Mouse (Mus musculus) cortical plate, adult 2 months (tissue): ENCODE data around the gene Hist1h3e. TPM values are rescaled to one million over a fixed set of nuclear protein-coding genes. Genes with fewer than 3 reads are reported as not detected.
A peak's percentile ranks its signal among the peaks of the same experiment; 100 is the strongest.
"Not testable (repeated sequence)": the region's sequence is repeated elsewhere in the genome, so short reads cannot be mapped to it uniquely, and the experiment has no call there.

Experiments used
- H3K27ac ChIP-seq: fragments of 200-500 bp; 2 replicates; pipeline ENCODE4 v1.5.1; 2012; ENCODE audit warnings: low read length, control low read depth, inconsistent platforms; ENCODE audit not compliant: insufficient read depth
- H3K4me1 ChIP-seq: fragments of 200-500 bp; 2 replicates; pipeline ENCODE4 v1.6.1; 2011; ENCODE audit warnings: low read length; ENCODE audit not compliant: control insufficient read depth, insufficient read depth
- H3K4me3 ChIP-seq: fragments of 200-500 bp; 2 replicates; pipeline ENCODE4 v1.5.1; 2011; ENCODE audit warnings: mild to moderate bottlenecking, low read length, control low read depth; ENCODE audit not compliant: insufficient read depth
- CTCF ChIP-seq: fragments of 200-500 bp; IDR thresholded peaks from 2 replicates; pipeline ENCODE4 v1.5.1; 2011; ENCODE audit warnings: mild to moderate bottlenecking, control low read depth, low read length; ENCODE audit not compliant: insufficient read depth; ENCODE audit errors: extremely low read depth
- POLR2A ChIP-seq: fragments of 200-500 bp; IDR thresholded peaks from 2 replicates; pipeline ENCODE4 v1.6.1; 2011; ENCODE audit warnings: mild to moderate bottlenecking, low read length, control low read depth; ENCODE audit not compliant: insufficient read depth; ENCODE audit errors: extremely low read depth
- polyA plus RNA-seq: library from polyadenylated mRNA; depleted of rRNA; stranded (reverse); fragments of >200 nt; gene quantifications from 2 replicates; pipeline ENCODE4 v1.2.3, GENCODE M21; 2012

Gene Hist1h3e
- polyA plus RNA-seq, 1 experiment, result 2.9 TPM

- TF ChIP-seq CTCF (no peak), POLR2A (no peak)
- Histone ChIP-seq H3K4me3 (peak overlapping the region; percentile 7), H3K4me1 (no peaks in the 10 kb centered on the region), H3K27ac (peak overlapping the region; percentile 85)
Measured at GRCm38 (mm10) chr13:23562699-23563462, 712 bp upstream of the Hist1h3e start.

GRCm38 (mm10) chr13:23561531-23561882 is 662 bp downstream of the Hist1h3e start:
- H3K27ac ChIP-seq, result 0 out of 2 replicates have a peak overlapping the region, but pooled peaks have one; percentile 26
- not testable (repeated sequence) for H3K4me1 ChIP-seq
- peak overlapping the region; percentile 7 for H3K4me3 ChIP-seq

- H3K4me3 ChIP-seq, H3K27ac ChIP-seq, H3K4me1 ChIP-seq: not testable (repeated sequence)
Measured at GRCm38 (mm10) chr13:23560699-23561098, 1.5 kb downstream of the Hist1h3e start.

GRCm38 (mm10) chr13:23556906-23557305 is 5.3 kb downstream of the Hist1h3e start:
- Histone ChIP-seq H3K27ac (no peak overlapping the region), H3K4me3 (no peak overlapping the region; the same call in 1 of the 2 replicates), H3K4me1 (no peaks in the 10 kb centered on the region; the same call in 1 of the 2 replicates)
- TF ChIP-seq CTCF (no peak), POLR2A (no peak)

- H3K4me1 ChIP-seq, result no peaks in the 10 kb centered on the region; the same call in 1 of the 2 replicates
- H3K4me3 ChIP-seq, result peak overlapping the region; percentile 85
- TF ChIP-seq POLR2A (peak; percentile 75), CTCF (no peak)
- H3K27ac ChIP-seq, result peak overlapping the region; percentile 61; the same call in 1 of the 2 replicates
Measured at GRCm38 (mm10) chr13:23555839-23556416, 6.2 kb downstream of the Hist1h3e start.

- Histone ChIP-seq H3K4me1 (no peaks in the 10 kb centered on the region; the same call in 1 of the 2 replicates), H3K27ac (peak overlapping the region; percentile 88; the same call in 1 of the 2 replicates), H3K4me3 (peak overlapping the region; percentile 85)
- TF ChIP-seq POLR2A, result peak; percentile 94
- no peak for TF ChIP-seq CTCF
Measured at GRCm38 (mm10) chr13:23554925-23555838, 7.0 kb downstream of the Hist1h3e start.

GRCm38 (mm10) chr13:23554393-23554792 is 7.8 kb downstream of the Hist1h3e start:
- TF ChIP-seq POLR2A (no peak), CTCF (no peak)
- no peaks in the 10 kb centered on the region; the same call in 1 of the 2 replicates for H3K4me1 ChIP-seq
- H3K27ac ChIP-seq, result peak overlapping the region; percentile 84; the same call in 1 of the 2 replicates
- H3K4me3 ChIP-seq, result peak overlapping the region; percentile 85

- Histone ChIP-seq H3K4me3 (no peak within 1 kb of the TSS), H3K27ac (no peak within 1 kb of the TSS), H3K4me1 (no peaks in the 10 kb centered on the region; the same call in 1 of the 2 replicates)
- no peak for TF ChIP-seq POLR2A
- TF ChIP-seq CTCF, result no peak
Measured at GRCm38 (mm10) chr13:23552962-23553361, 9.2 kb downstream of the Hist1h3e start, which contains the start of gene Hist1h1d. Gene Hist1h1d (plus strand): TSS chr13:23553262.

GRCm38 (mm10) chr13:23551931-23552914 is 9.9 kb downstream of the Hist1h3e start:
- no peaks in the 10 kb centered on the region; the same call in 1 of the 2 replicates for H3K4me1 ChIP-seq
- no peak overlapping the region for H3K27ac ChIP-seq
- H3K4me3 ChIP-seq, result peak overlapping the region; percentile 66; the same call in 1 of the 2 replicates
- TF ChIP-seq CTCF (no peak), POLR2A (no peak)
